Mouse (Mus musculus): ENCODE data around the gene Krt10.

Krt10 gene

GRCm38 (mm10) chr11:99369853-99370451 is 19.2 kb downstream of the Krt10 start:
- DNase-seq = peak; percentile 73

- peak; percentile 59 for DNase-seq
These were observed 19.9 kb downstream of the Krt10 start for GRCm38 (mm10) chr11:99369229-99369628.

- DNase-seq = peak; percentile 37
These were observed 22.4 kb downstream of the Krt10 start for GRCm38 (mm10) chr11:99366791-99367190.

- peak; percentile 74 for DNase-seq
These were observed 24.8 kb downstream of the Krt10 start for GRCm38 (mm10) chr11:99364412-99364811.

- no peak for DNase-seq
These were observed 27.7 kb downstream of the Krt10 start for GRCm38 (mm10) chr11:99361423-99361822.

- no peak for DNase-seq
These were observed 38.2 kb downstream of the Krt10 start, which contains the start of gene Krt27 for GRCm38 (mm10) chr11:99351004-99351403. Gene Krt27, minus strand, starts transcription at chr11:99351104.

GRCm38 (mm10) chr11:99339299-99339847 is 49.8 kb downstream of the Krt10 start:
- peak; percentile 40 for DNase-seq

GRCm38 (mm10) chr11:99337866-99338265 is 51.3 kb downstream of the Krt10 start, which contains the start of gene Krt26:
Gene Krt26, minus strand, starts transcription at chr11:99337966.
- DNase-seq = no peak
